ENCODE assay signal across 26 mouse cellular contexts in genomic region chr11:121173203-121173602, GRCm38 (mm10). TPM values are rescaled to one million over a fixed set of nuclear protein-coding genes. Genes with fewer than 3 reads are reported as not detected.
DNase-seq lines count a peak whose midpoint lies in the region; ATAC-seq and TF ChIP-seq lines count a peak whose summit lies in the region.
"Had no signal": no experiment of that assay in that cellular context is flagged by ENCODE, and none has a peak within 500 bp of the region (broad histone marks: within the 10 kb centered on the region; RNA-seq: fewer than 3 reads in every experiment).

No protein-coding gene starts in this region.

- no peaks in the 10 kb centered on the region for H3K9me3 ChIP-seq in hindbrain, embryonic 10.5 days
- no peaks in the 10 kb centered on the region for H3K9me3 ChIP-seq in hindbrain, embryonic 13.5 days
- no peaks in the 10 kb centered on the region for H3K9me3 ChIP-seq in limb, embryonic 15.5 days
- H3K9me3 ChIP-seq in limb, embryonic 10.5 days (replicated peaks): no peaks in the 10 kb centered on the region
- H3K9me3 ChIP-seq: embryonic facial prominence, embryonic 10.5 days; forebrain, embryonic 13.5 days; heart, embryonic 15.5 days had no signal

- H3K27ac ChIP-seq in hindbrain, embryonic 10.5 days: 0 out of 2 replicates have a peak overlapping the region, but pooled peaks have one; percentile 0
- no peak overlapping the region for H3K27ac ChIP-seq in hindbrain, embryonic 13.5 days
- H3K27ac ChIP-seq in limb, embryonic 15.5 days: no peak overlapping the region; the same call in 1 of the 2 replicates
- H3K27ac ChIP-seq in limb, embryonic 10.5 days: no peak overlapping the region
- peak overlapping the region; percentile 71 for H3K27ac ChIP-seq in gastrocnemius, adult 2 months
- H3K27ac ChIP-seq: embryonic facial prominence, embryonic 10.5 days; forebrain, embryonic 13.5 days; heart, adult 2 months; heart, embryonic 15.5 days had no signal

- H3K27me3 ChIP-seq in hindbrain, embryonic 10.5 days (ENCODE audit: insufficient read depth, poor library complexity, severe bottlenecking): no peaks in the 10 kb centered on the region
- H3K27me3 ChIP-seq in hindbrain, embryonic 13.5 days: no peaks in the 10 kb centered on the region
- no peaks in the 10 kb centered on the region for H3K27me3 ChIP-seq in limb, embryonic 15.5 days
- H3K27me3 ChIP-seq in limb, embryonic 10.5 days (ENCODE audit: low read depth, poor library complexity, severe bottlenecking): no peaks in the 10 kb centered on the region
- H3K27me3 ChIP-seq: forebrain, embryonic 13.5 days; heart, embryonic 15.5 days; Patski had no signal

- H3K36me3 ChIP-seq in hindbrain, embryonic 10.5 days: no peaks in the 10 kb centered on the region
- H3K36me3 ChIP-seq in hindbrain, embryonic 13.5 days: no peaks in the 10 kb centered on the region
- peaks cover 3% of the 10 kb centered on the region; the same call in 1 of the 2 replicates for H3K36me3 ChIP-seq in limb, embryonic 15.5 days
- H3K36me3 ChIP-seq in limb, embryonic 10.5 days: no peaks in the 10 kb centered on the region
- H3K36me3 ChIP-seq: embryonic facial prominence, embryonic 10.5 days; heart, embryonic 15.5 days had no signal

- peaks cover 37% of the 10 kb centered on the region for H3K4me1 ChIP-seq in hindbrain, embryonic 10.5 days (replicated peaks)
- peaks cover 25% of the 10 kb centered on the region for H3K4me1 ChIP-seq in hindbrain, embryonic 13.5 days (replicated peaks)
- no peaks in the 10 kb centered on the region for H3K4me1 ChIP-seq in limb, embryonic 15.5 days
- H3K4me1 ChIP-seq in limb, embryonic 10.5 days: peaks cover 13% of the 10 kb centered on the region; the same call in 1 of the 2 replicates

- no peak overlapping the region for H3K4me3 ChIP-seq in hindbrain, embryonic 10.5 days
- no peak overlapping the region for H3K4me3 ChIP-seq in hindbrain, embryonic 13.5 days
- no peak overlapping the region for H3K4me3 ChIP-seq in limb, embryonic 15.5 days
- no peak overlapping the region for H3K4me3 ChIP-seq in limb, embryonic 10.5 days
- H3K4me3 ChIP-seq in gastrocnemius, adult 2 months: no peak overlapping the region
- H3K4me3 ChIP-seq: embryonic facial prominence, embryonic 10.5 days; forebrain, embryonic 13.5 days; heart, adult 2 months; heart, embryonic 15.5 days had no signal

- no peak for ATAC-seq in hindbrain, embryonic 13.5 days (ENCODE audit: low FRiP score)
- 0 out of 2 replicates have a peak, but pooled peaks have one; percentile 22 for ATAC-seq in limb, embryonic 15.5 days (ENCODE audit: insufficient number of reproducible peaks, low FRiP score, low TSS enrichment, low read depth)
- ATAC-seq: activated CD4-positive, CD25-positive, alpha-beta regulatory T cell, adult 4 months; forebrain, embryonic 13.5 days; forebrain, postnatal 0 days; hindbrain, embryonic 16.5 days; inflammation-experienced regulatory T-cells, adult 6 months; Patski had no signal

- no peak overlapping the region for H3K9ac ChIP-seq in hindbrain, embryonic 13.5 days
- no peak overlapping the region for H3K9ac ChIP-seq in limb, embryonic 15.5 days
- H3K9ac ChIP-seq: forebrain, embryonic 13.5 days; forebrain, postnatal 0 days; heart, embryonic 15.5 days had no signal

- H3K4me2 ChIP-seq in hindbrain, embryonic 13.5 days: no peak overlapping the region
- no peak overlapping the region for H3K4me2 ChIP-seq in limb, embryonic 15.5 days
- H3K4me2 ChIP-seq: forebrain, embryonic 13.5 days; heart, embryonic 11.5 days; heart, embryonic 15.5 days had no signal

- 89% methylated on average over 5 of the region's 5 CpGs for WGBS in hindbrain, embryonic 10.5 days
- WGBS in hindbrain, embryonic 13.5 days: 68% methylated on average over 5 of the region's 5 CpGs
- WGBS in limb, embryonic 15.5 days: 71% methylated on average over 5 of the region's 5 CpGs
- WGBS in limb, embryonic 10.5 days: 88% methylated on average over 5 of the region's 5 CpGs

- DNase-seq in hindbrain, embryonic 10.5 days (ENCODE audit: low spot score): no peak
- no peak for DNase-seq in limb, embryonic 10.5 days (ENCODE audit: low spot score)
- peak; percentile 73 for DNase-seq in gastrocnemius, adult 2 months
- no peak for DNase-seq in thymus, adult 18-20 months
- DNase-seq in heart, adult 18-20 months: no peak
- DNase-seq: adrenal gland, postnatal 14 days; cerebellum, adult 2 months; cerebellum, postnatal 10 days; forebrain, postnatal 0 days; heart, adult 2 months; heart, postnatal 14 days had no signal

- intact Hi-C loops in gastrocnemius, adult 2 months (cut with DNase I): no loop called here

- no peak for TF ChIP-seq CTCF in gastrocnemius, adult 2 months (IDR thresholded peaks at IDR 0.05)

RNA-seq across cellular contexts. Expression of gene Uts2r, which starts 13.1 kb away (rescaled TPM):
- polyA plus RNA-seq in hindbrain, embryonic 10.5 days (2016; fragmentation: Nextera tagmentation; extraction: Ambion mirVana): 0.12 TPM in 2 replicates
- polyA plus RNA-seq in hindbrain, embryonic 13.5 days (2015; fragmentation: Nextera tagmentation; extraction: Ambion mirVana): 0.19 and 0.30 TPM in 2 replicates
- 1.1 and 2.4 TPM in 2 replicates for polyA plus RNA-seq in limb, embryonic 15.5 days (2015; fragmentation: Nextera tagmentation; extraction: Ambion mirVana)
- 0.11 TPM in 1 of 2 replicates, not detected in the other for polyA plus RNA-seq in limb, embryonic 10.5 days (2016; fragmentation: Nextera tagmentation; extraction: Ambion mirVana)
- total RNA-seq in gastrocnemius, adult 2 months (2021): 1 to 10 TPM; 1.4 to 3.1 TPM
- under 1 TPM in 1 of 2 experiments, not detected in 1; 0.30 TPM for total RNA-seq in heart, adult 18-20 months (2021)
- total RNA-seq: adrenal gland, adult 18-20 months; adrenal gland, postnatal 14 days; CH12.LX had no signal
- polyA plus RNA-seq: activated CD4-positive, CD25-positive, alpha-beta regulatory T cell, adult 4 months; embryonic facial prominence, embryonic 10.5 days; heart, embryonic 11.5 days; heart, embryonic 15.5 days; inflammation-experienced regulatory T-cells, adult 6 months; Patski had no signal

RNA-seq across cellular contexts. Expression of gene Tex19.1, which starts 27.3 kb away (rescaled TPM):
- not detected in 2 replicates for polyA plus RNA-seq in hindbrain, embryonic 10.5 days (2016; fragmentation: Nextera tagmentation; extraction: Ambion mirVana)
- not detected in 2 replicates for polyA plus RNA-seq in hindbrain, embryonic 13.5 days (2015; fragmentation: Nextera tagmentation; extraction: Ambion mirVana)
- polyA plus RNA-seq in limb, embryonic 15.5 days (2015; fragmentation: Nextera tagmentation; extraction: Ambion mirVana): not detected in 2 replicates
- polyA plus RNA-seq in limb, embryonic 10.5 days (2016; fragmentation: Nextera tagmentation; extraction: Ambion mirVana): 0.09 TPM in 1 of 2 replicates, not detected in the other
- not detected for total RNA-seq in gastrocnemius, adult 2 months (2021)
- total RNA-seq in heart, adult 18-20 months (2021): not detected
- total RNA-seq: adrenal gland, adult 18-20 months; adrenal gland, postnatal 14 days; forebrain, postnatal 0 days; heart, adult 2 months; heart, postnatal 14 days had no signal
- polyA plus RNA-seq: activated CD4-positive, CD25-positive, alpha-beta regulatory T cell, adult 4 months; embryonic facial prominence, embryonic 10.5 days; embryonic facial prominence, embryonic 14.5 days; forebrain, embryonic 13.5 days; forebrain, postnatal 0 days; heart, adult 2 months; heart, embryonic 15.5 days; hindbrain, embryonic 11.5 days; hindbrain, embryonic 16.5 days; inflammation-experienced regulatory T-cells, adult 6 months; Patski had no signal

RNA-seq across cellular contexts. Expression of gene Hexdc, which starts 31.0 kb away (rescaled TPM):
- 5.2 and 8.2 TPM in 2 replicates for polyA plus RNA-seq in hindbrain, embryonic 10.5 days (2016; fragmentation: Nextera tagmentation; extraction: Ambion mirVana)
- 17.8 and 20.5 TPM in 2 replicates for polyA plus RNA-seq in hindbrain, embryonic 13.5 days (2015; fragmentation: Nextera tagmentation; extraction: Ambion mirVana)
- 9.0 and 9.6 TPM in 2 replicates for polyA plus RNA-seq in limb, embryonic 15.5 days (2015; fragmentation: Nextera tagmentation; extraction: Ambion mirVana)
- polyA plus RNA-seq in limb, embryonic 10.5 days (2016; fragmentation: Nextera tagmentation; extraction: Ambion mirVana): 5.7 and 9.0 TPM in 2 replicates
- 1 to 10 TPM; 7.5 to 9.6 TPM for total RNA-seq in gastrocnemius, adult 2 months (2021)
- 1 to 10 TPM; 7.4 to 8.8 TPM for total RNA-seq in heart, adult 18-20 months (2021)

RNA-seq across cellular contexts. Expression of gene Ogfod3, which starts 31.3 kb away (rescaled TPM):
- 21.2 and 22.7 TPM in 2 replicates for polyA plus RNA-seq in hindbrain, embryonic 10.5 days (2016; fragmentation: Nextera tagmentation; extraction: Ambion mirVana)
- polyA plus RNA-seq in hindbrain, embryonic 13.5 days (2015; fragmentation: Nextera tagmentation; extraction: Ambion mirVana): 23.9 and 24.2 TPM in 2 replicates
- polyA plus RNA-seq in limb, embryonic 15.5 days (2015; fragmentation: Nextera tagmentation; extraction: Ambion mirVana): 21.5 and 24.8 TPM in 2 replicates
- polyA plus RNA-seq in limb, embryonic 10.5 days (2016; fragmentation: Nextera tagmentation; extraction: Ambion mirVana): 17.0 and 19.1 TPM in 2 replicates
- total RNA-seq in gastrocnemius, adult 2 months (2021): 10 to 100 TPM; 11.4 to 14.1 TPM
- total RNA-seq in heart, adult 18-20 months (2021): 10 to 100 TPM; 17.0 to 17.9 TPM

RNA-seq across cellular contexts. Expression of gene Tex19.2, which starts 54.7 kb away (rescaled TPM):
- polyA plus RNA-seq in hindbrain, embryonic 10.5 days (2016; fragmentation: Nextera tagmentation; extraction: Ambion mirVana): not detected in 2 replicates
- polyA plus RNA-seq in hindbrain, embryonic 13.5 days (2015; fragmentation: Nextera tagmentation; extraction: Ambion mirVana): not detected in 2 replicates
- not detected in 2 replicates for polyA plus RNA-seq in limb, embryonic 15.5 days (2015; fragmentation: Nextera tagmentation; extraction: Ambion mirVana)
- polyA plus RNA-seq in limb, embryonic 10.5 days (2016; fragmentation: Nextera tagmentation; extraction: Ambion mirVana): not detected in 2 replicates
- total RNA-seq in gastrocnemius, adult 2 months (2021): not detected
- total RNA-seq in heart, adult 18-20 months (2021): not detected
- total RNA-seq: adrenal gland, adult 18-20 months; adrenal gland, postnatal 14 days; forebrain, postnatal 0 days; gastrocnemius, postnatal 4 days; heart, adult 2 months; heart, postnatal 14 days had no signal
- polyA plus RNA-seq: activated CD4-positive, CD25-positive, alpha-beta regulatory T cell, adult 4 months; cerebellum, adult 2 months; embryonic facial prominence, embryonic 10.5 days; embryonic facial prominence, embryonic 14.5 days; forebrain, embryonic 13.5 days; forebrain, postnatal 0 days; heart, adult 2 months; heart, embryonic 11.5 days; heart, embryonic 15.5 days; hindbrain, embryonic 11.5 days; hindbrain, embryonic 16.5 days; inflammation-experienced regulatory T-cells, adult 6 months; Patski had no signal

Comparison
In these comparisons a context has a peak if more than half of its experiments do, and no peak if none do; other contexts are left out.
1. H3K27ac ChIP-seq: peak in hindbrain, embryonic 10.5 days (single experiment) and gastrocnemius, adult 2 months (single experiment); none in hindbrain, embryonic 13.5 days (single experiment), limb, embryonic 15.5 days (single experiment) and limb, embryonic 10.5 days (single experiment).